Mouse (Mus musculus) limb, embryonic 12.5 days (tissue): Measurements from ENCODE around the gene Limch1. TPM values are rescaled to one million over a fixed set of nuclear protein-coding genes. Genes with fewer than 3 reads are reported as not detected.

ENCODE experiments used
- ATAC-seq: fragments of 200-750 bp; cut with Nextera tagmentation; 2 replicates; pipeline ENCODE4 v1.8.0; 2017; ENCODE audit warnings: low read depth, moderate TSS enrichment; ENCODE audit not compliant: insufficient number of reproducible peaks, insufficient read depth, low FRiP score, low TSS enrichment
- H3K27ac ChIP-seq: fragments of 300-500 bp; sonication (generic); 2 replicates; pipeline ENCODE4 v1.5.1; 2016; ENCODE audit warnings: mild to moderate bottlenecking, moderate library complexity
- H3K27me3 ChIP-seq: fragments of 300-500 bp; sonication (generic); 2 replicates; pipeline ENCODE4 v1.6.1; 2016; ENCODE audit warnings: mild to moderate bottlenecking, moderate library complexity
- H3K36me3 ChIP-seq: fragments of 300-500 bp; sonication (generic); 2 replicates; pipeline ENCODE4 v1.6.1; 2016; ENCODE audit warnings: mild to moderate bottlenecking, moderate library complexity
- H3K4me1 ChIP-seq: fragments of 300-500 bp; sonication (generic); replicated peaks from 2 replicates; pipeline ENCODE4 v1.6.1; 2016
- H3K4me2 ChIP-seq: fragments of 300-500 bp; sonication (generic); 2 replicates; pipeline ENCODE4 v1.6.1; 2016; ENCODE audit warnings: mild to moderate bottlenecking, moderate library complexity
- H3K4me3 ChIP-seq: fragments of 300-500 bp; sonication (generic); replicated peaks from 2 replicates; pipeline ENCODE4 v1.5.1; 2016; ENCODE audit warnings: mild to moderate bottlenecking
- H3K9ac ChIP-seq: fragments of 300-500 bp; sonication (generic); replicated peaks from 2 replicates; pipeline ENCODE4 v1.6.1; 2016; ENCODE audit warnings: mild to moderate bottlenecking, moderate library complexity
- H3K9me3 ChIP-seq: fragments of 300-500 bp; sonication (generic); 2 replicates; pipeline ENCODE4 v1.6.1; 2016; ENCODE audit warnings: mild to moderate bottlenecking, moderate library complexity
- WGBS: fragments of 180-500 bp; shearing (Covaris S2); methylation state at CpG from one replicate; pipeline ENCODE4 v1.1.7; 2016; 5-methylcytosine and 5-hydroxymethylcytosine counted together
- polyA plus RNA-seq: library from polyadenylated mRNA; unstranded; fragments of >200 nt; fragmentation: Nextera tagmentation; extraction: Ambion mirVana; gene quantifications from 2 replicates; pipeline ENCODE4 v1.2.1, GENCODE M21; 2016

The Limch1 gene
- polyA plus RNA-seq, 1 experiment from 2014 or later, result 58.1 TPM

GRCm38 (mm10) chr5:66957656-66958055 is 212.0 kb downstream of the Limch1 start:
- peak overlapping the region; percentile 72; the same call in 1 of the 2 replicates for H3K27ac ChIP-seq

GRCm38 (mm10) chr5:66958118-66958517 is 212.5 kb downstream of the Limch1 start:
- H3K4me2 ChIP-seq, result no peak overlapping the region
- no peaks in the 10 kb centered on the region for H3K27me3 ChIP-seq
- no peak overlapping the region for H3K4me3 ChIP-seq
- H3K9me3 ChIP-seq, result no peaks in the 10 kb centered on the region
- H3K9ac ChIP-seq, result no peak overlapping the region
- no peak for ATAC-seq
- H3K36me3 ChIP-seq, result peaks cover 7% of the 10 kb centered on the region; the same call in 1 of the 2 replicates
- 45% methylated on average over 8 of the region's 8 CpGs for WGBS
- H3K27ac ChIP-seq, result peak overlapping the region; percentile 72
- peaks cover 19% of the 10 kb centered on the region for H3K4me1 ChIP-seq

More at GRCm38 (mm10) chr5:66957656-66958055, 212.0 kb downstream of the Limch1 start:
- Histone ChIP-seq H3K4me1 (peaks cover 19% of the 10 kb centered on the region), H3K9me3 (peaks cover 4% of the 10 kb centered on the region; the same call in 1 of the 2 replicates), H3K9ac (no peak overlapping the region), H3K4me2 (no peak overlapping the region), H3K36me3 (peaks cover 7% of the 10 kb centered on the region; the same call in 1 of the 2 replicates), H3K27me3 (no peaks in the 10 kb centered on the region), H3K4me3 (no peak overlapping the region)
- WGBS, result 63% methylated on average over 10 of the region's 10 CpGs
- no peak for ATAC-seq

GRCm38 (mm10) chr5:66959968-66960367 is 214.3 kb downstream of the Limch1 start:
- no peak overlapping the region for H3K9ac ChIP-seq
- 71% methylated on average over 8 of the region's 8 CpGs for WGBS
- peak overlapping the region; percentile 35; the same call in 1 of the 2 replicates for H3K27ac ChIP-seq
- no peaks in the 10 kb centered on the region for H3K27me3 ChIP-seq
- H3K4me1 ChIP-seq, result peaks cover 19% of the 10 kb centered on the region
- H3K4me2 ChIP-seq, result no peak overlapping the region
- ATAC-seq, result no peak
- peaks cover 7% of the 10 kb centered on the region; the same call in 1 of the 2 replicates for H3K36me3 ChIP-seq
- H3K4me3 ChIP-seq, result no peak overlapping the region
- no peaks in the 10 kb centered on the region for H3K9me3 ChIP-seq

GRCm38 (mm10) chr5:66965442-66965841 is 219.8 kb downstream of the Limch1 start:
- peaks cover 46% of the 10 kb centered on the region for H3K4me1 ChIP-seq
- H3K27ac ChIP-seq, result no peak overlapping the region
- WGBS, result 21% methylated on average over 6 of the region's 6 CpGs
- H3K9ac ChIP-seq, result no peak overlapping the region
- ATAC-seq, result no peak
- no peaks in the 10 kb centered on the region for H3K9me3 ChIP-seq
- no peak overlapping the region for H3K4me3 ChIP-seq
- peaks cover 7% of the 10 kb centered on the region; the same call in 1 of the 2 replicates for H3K36me3 ChIP-seq
- no peaks in the 10 kb centered on the region for H3K27me3 ChIP-seq
- no peak overlapping the region for H3K4me2 ChIP-seq

- 41% methylated on average over 2 of the region's 2 CpGs for WGBS
- H3K27me3 ChIP-seq, result no peaks in the 10 kb centered on the region
- H3K27ac ChIP-seq, result no peak overlapping the region
- H3K36me3 ChIP-seq, result no peaks in the 10 kb centered on the region
- no peak overlapping the region for H3K4me3 ChIP-seq
- 0 out of 2 replicates have a peak overlapping the region, but pooled peaks have one; percentile 52 for H3K4me2 ChIP-seq
- ATAC-seq, result no peak
- H3K9ac ChIP-seq, result no peak overlapping the region
- H3K9me3 ChIP-seq, result no peaks in the 10 kb centered on the region
- peaks cover 49% of the 10 kb centered on the region for H3K4me1 ChIP-seq
These were observed 221.5 kb downstream of the Limch1 start for GRCm38 (mm10) chr5:66967147-66967546.

GRCm38 (mm10) chr5:66967646-66968045 is 222.0 kb downstream of the Limch1 start:
- 0 out of 2 replicates have a peak overlapping the region, but pooled peaks have one; percentile 24 for H3K4me3 ChIP-seq
- peak overlapping the region; percentile 86 for H3K27ac ChIP-seq
- 28% methylated on average over 4 of the region's 4 CpGs for WGBS
- H3K4me1 ChIP-seq, result peaks cover 49% of the 10 kb centered on the region
- peak overlapping the region; percentile 5; the same call in 1 of the 2 replicates for H3K9ac ChIP-seq
- H3K9me3 ChIP-seq, result no peaks in the 10 kb centered on the region
- H3K27me3 ChIP-seq, result no peaks in the 10 kb centered on the region
- peak overlapping the region; percentile 52 for H3K4me2 ChIP-seq
- no peak for ATAC-seq
- H3K36me3 ChIP-seq, result no peaks in the 10 kb centered on the region

GRCm38 (mm10) chr5:66968059-66968833 is 222.6 kb downstream of the Limch1 start:
- 0 out of 2 replicates have a peak overlapping the region, but pooled peaks have one; percentile 31 for H3K9ac ChIP-seq

GRCm38 (mm10) chr5:66968925-66969711 is 223.5 kb downstream of the Limch1 start:
- ATAC-seq, result peak; percentile 70; the same call in 1 of the 2 replicates
- 0 out of 2 replicates have a peak overlapping the region, but pooled peaks have one; percentile 31 for H3K9ac ChIP-seq

More at GRCm38 (mm10) chr5:66968059-66968833, 222.6 kb downstream of the Limch1 start:
- H3K36me3 ChIP-seq, result no peaks in the 10 kb centered on the region
- H3K27me3 ChIP-seq, result no peaks in the 10 kb centered on the region
- peak overlapping the region; percentile 86 for H3K27ac ChIP-seq
- 11% methylated on average over 23 of the region's 23 CpGs for WGBS
- peak overlapping the region; percentile 24 for H3K4me3 ChIP-seq
- ATAC-seq, result peak; percentile 74
- no peaks in the 10 kb centered on the region for H3K9me3 ChIP-seq
- H3K4me2 ChIP-seq, result peak overlapping the region; percentile 52
- peaks cover 49% of the 10 kb centered on the region for H3K4me1 ChIP-seq

GRCm38 (mm10) chr5:66975621-66976020 is 230.0 kb downstream of the Limch1 start:
- WGBS, result 83% methylated on average over 8 of the region's 8 CpGs
- H3K36me3 ChIP-seq, result peaks cover 21% of the 10 kb centered on the region

More at GRCm38 (mm10) chr5:66968925-66969711, 223.5 kb downstream of the Limch1 start:
- WGBS, result 51% methylated on average over 19 of the region's 19 CpGs
- Histone ChIP-seq H3K36me3 (no peaks in the 10 kb centered on the region), H3K4me2 (peak overlapping the region; percentile 52), H3K27me3 (no peaks in the 10 kb centered on the region), H3K27ac (peak overlapping the region; percentile 86), H3K4me3 (peak overlapping the region; percentile 24), H3K4me1 (peaks cover 49% of the 10 kb centered on the region), H3K9me3 (no peaks in the 10 kb centered on the region)

GRCm38 (mm10) chr5:66979332-66980218 is 233.9 kb downstream of the Limch1 start:
- ATAC-seq, result peak; percentile 58; the same call in 1 of the 2 replicates
- 27% methylated on average over 19 of the region's 19 CpGs for WGBS
- H3K4me2 ChIP-seq, result peak overlapping the region; percentile 34
- H3K9me3 ChIP-seq, result no peaks in the 10 kb centered on the region
- peak overlapping the region; percentile 58; the same call in 1 of the 2 replicates for H3K27ac ChIP-seq
- no peaks in the 10 kb centered on the region for H3K27me3 ChIP-seq
- H3K4me3 ChIP-seq, result no peak overlapping the region
- peaks cover 17% of the 10 kb centered on the region for H3K36me3 ChIP-seq
- H3K9ac ChIP-seq, result no peak overlapping the region
- peaks cover 18% of the 10 kb centered on the region for H3K4me1 ChIP-seq

More at GRCm38 (mm10) chr5:66975621-66976020, 230.0 kb downstream of the Limch1 start:
- H3K4me2 ChIP-seq, result no peak overlapping the region
- ATAC-seq, result no peak
- H3K27ac ChIP-seq, result no peak overlapping the region
- peaks cover 19% of the 10 kb centered on the region for H3K4me1 ChIP-seq
- H3K9me3 ChIP-seq, result no peaks in the 10 kb centered on the region
- no peak overlapping the region for H3K4me3 ChIP-seq
- no peak overlapping the region for H3K9ac ChIP-seq
- H3K27me3 ChIP-seq, result no peaks in the 10 kb centered on the region
